Mouse (Mus musculus) G1E (cell line): ENCODE results near the gene Fstl4.

Experiments used
- CTCF ChIP-seq: IDR thresholded peaks from 2 replicates; pipeline ENCODE4 v1.5.1; 2012; ENCODE audit warnings: low read depth, low read length, inconsistent platforms, mixed read lengths
- GATA1 ChIP-seq: IDR thresholded peaks from 2 replicates; pipeline ENCODE4 v1.6.1; 2012; ENCODE audit warnings: borderline replicate concordance, low read length, inconsistent platforms, mixed read lengths
- TAL1 ChIP-seq: conservative IDR thresholded peaks from 2 replicates; pipeline ENCODE4 v1.6.1; 2012; ENCODE audit warnings: low read depth, low read length, inconsistent platforms, mixed read lengths

GRCm38 (mm10) chr11:53136371-53136770, 371.9 kb downstream of the Fstl4 start:
- TF ChIP-seq GATA1 (no peak), CTCF (no peak), TAL1 (no peak)
